Mouse (Mus musculus): ENCODE results near the gene Aurka. TPM values are rescaled to one million over a fixed set of nuclear protein-coding genes. Genes with fewer than 3 reads are reported as not detected.

Gene Aurka
- total RNA-seq, 1 experiment, result 104 TPM

GRCm38 (mm10) chr2:172311731-172312130 lies 58.6 kb downstream of the Aurka start:
- in situ Hi-C loops (cut with MboI; ENCODE audit: low sequenced_read_pairs in 2 of 2, unreplicated experiment in 2 of 2), result no loop called here
- Histone ChIP-seq H3K27ac (ENCODE audit: insufficient read depth, low read depth, low read length, poor library complexity, severe bottlenecking) (no peak overlapping the region), H3K9me3 (ENCODE audit: control insufficient read depth, insufficient read depth, low read depth, low read length) (no peaks in the 10 kb centered on the region), H3K36me3 (ENCODE audit: control insufficient read depth, insufficient read depth, low read length, poor library complexity, severe bottlenecking) (no peaks in the 10 kb centered on the region), H3K4me3 (ENCODE audit: insufficient read depth in 1 of 2, low read depth in 1 of 2, low read length in 2 of 2, poor library complexity in 1 of 2, severe bottlenecking in 1 of 2) (no peak overlapping the region), H3K9ac (ENCODE audit: insufficient read depth, low read depth, low read length, poor library complexity, severe bottlenecking) (no peak overlapping the region), H3K4me1 (ENCODE audit: control insufficient read depth in 2 of 2, insufficient read depth in 2 of 2, low read length in 2 of 2, poor library complexity in 1 of 2) (peaks cover 0 to 2% of the 10 kb centered on the region in 2 experiments; a peak in 1 of 4 replicates)
- no peak for TF ChIP-seq HCFC1 (IDR thresholded peaks at IDR 0.05; ENCODE audit: borderline replicate concordance, insufficient read depth, low read length)
- no peak for TF ChIP-seq CHD2 (IDR thresholded peaks at IDR 0.05; ENCODE audit: low read depth, low read length)
- no peak for TF ChIP-seq ZC3H11A (IDR thresholded peaks at IDR 0.05; ENCODE audit: borderline replicate concordance, low read depth, low read length)
- TF ChIP-seq MAFK (IDR thresholded peaks at IDR 0.05; ENCODE audit: insufficient read depth, low read depth, low read length), result no peak
- no peak for TF ChIP-seq ZNF384 (IDR thresholded peaks at IDR 0.05; ENCODE audit: low read depth, low read length)
- no peak for DNase-seq (ENCODE audit: low read depth, low spot score)

DNA sequence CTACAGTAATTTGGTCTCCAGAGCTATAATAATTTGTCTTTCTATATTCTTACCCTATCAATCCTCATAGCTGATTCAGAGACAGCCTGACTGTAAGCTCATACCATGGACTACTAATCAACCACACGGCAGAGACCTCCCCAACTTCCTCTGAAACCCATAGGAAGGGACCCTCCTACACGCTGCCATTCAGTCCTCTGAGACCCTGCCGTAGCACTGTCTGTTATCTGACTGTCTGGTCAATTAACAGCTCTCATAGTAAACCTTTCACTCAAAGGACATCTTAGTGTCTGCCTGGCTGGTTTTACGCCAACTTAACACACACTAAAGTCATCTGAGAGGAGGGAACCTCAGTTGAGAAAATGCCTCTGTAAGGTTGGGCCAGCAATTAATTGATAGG lies 63.8 kb downstream of the Aurka start:
- peaks cover 8 to 21% of the 10 kb centered on the region in 2 experiments for H3K4me1 ChIP-seq (ENCODE audit: control insufficient read depth in 2 of 2, insufficient read depth in 2 of 2, low read length in 2 of 2, poor library complexity in 1 of 2)
- TF ChIP-seq CHD2 (IDR thresholded peaks at IDR 0.05; ENCODE audit: low read depth, low read length), result no peak
- no peak for TF ChIP-seq ZNF384 (IDR thresholded peaks at IDR 0.05; ENCODE audit: low read depth, low read length)
- TF ChIP-seq ZC3H11A (IDR thresholded peaks at IDR 0.05; ENCODE audit: borderline replicate concordance, low read depth, low read length), result no peak

More for the DNA sequence above, 63.8 kb downstream of the Aurka start:
- H3K9me3 ChIP-seq (ENCODE audit: control insufficient read depth, insufficient read depth, low read depth, low read length), result no peaks in the 10 kb centered on the region
- in situ Hi-C loops (cut with MboI; ENCODE audit: low sequenced_read_pairs in 2 of 2, unreplicated experiment in 2 of 2), result no loop called here
- H3K9ac ChIP-seq (ENCODE audit: insufficient read depth, low read depth, low read length, poor library complexity, severe bottlenecking), result no peak overlapping the region
- no peak overlapping the region for H3K4me3 ChIP-seq (ENCODE audit: insufficient read depth in 1 of 2, low read depth in 1 of 2, low read length in 2 of 2, poor library complexity in 1 of 2, severe bottlenecking in 1 of 2)
- no peak overlapping the region for H3K27ac ChIP-seq (ENCODE audit: insufficient read depth, low read depth, low read length, poor library complexity, severe bottlenecking)
- H3K36me3 ChIP-seq (ENCODE audit: control insufficient read depth, insufficient read depth, low read length, poor library complexity, severe bottlenecking), result no peaks in the 10 kb centered on the region
- no peak for DNase-seq (ENCODE audit: low read depth, low spot score)

Other genes with a start within 250 kb of the Aurka start
- gene Mc3r, start 122.0 kb downstream of the Aurka start, total RNA-seq (2012; rRNA removed), result not detected in 2 replicates
- gene Fam210b, start 25.0 kb downstream of the Aurka start, total RNA-seq (2012; rRNA removed), result 1.6 and 2.0 TPM in 2 replicates
- gene Cstf1, start 146 bp upstream of the Aurka start, total RNA-seq (2012; rRNA removed), result 67.2 and 68.5 TPM in 2 replicates
- gene Cass4, start 23.3 kb upstream of the Aurka start, total RNA-seq (2012; rRNA removed), result 2.5 and 2.8 TPM in 2 replicates
- 51.0 and 58.7 TPM in 2 replicates for gene Rtf2, start 70.0 kb upstream of the Aurka start, total RNA-seq (2012; rRNA removed)
- gene Gcnt7, start 88.1 kb upstream of the Aurka start, total RNA-seq (2012; rRNA removed), result 0.27 and 0.69 TPM in 2 replicates
- 0.54 and 1.6 TPM in 2 replicates for gene Fam209, start 102.0 kb upstream of the Aurka start, total RNA-seq (2012; rRNA removed)
- 18.2 and 19.7 TPM in 2 replicates for gene Tfap2c, start 179.1 kb upstream of the Aurka start, total RNA-seq (2012; rRNA removed)